In genomic region chr5:43139813-43140212, GRCm38 (mm10) we compare ENCODE assay signal across 12 mouse cellular contexts.
"Had no signal": no experiment of that assay in that cellular context is flagged by ENCODE, and none has a peak within 500 bp of the region (broad histone marks: within the 10 kb centered on the region; RNA-seq: fewer than 3 reads in every experiment).

No protein-coding gene starts in this region.

- DNase-seq: left cerebral cortex, postnatal 4 days; liver; liver, embryonic 13.5 days; liver, postnatal 0 days; lung, adult 18-20 months; lung, adult 2 months; lung, embryonic 14.5 days; lung, postnatal 10 days; lung, postnatal 14 days; lung, postnatal 36 days; lung, postnatal 4 days; midbrain, embryonic 14.5 days had no signal
